Mouse (Mus musculus) cortical plate, adult 2 months (tissue): ENCODE results near the gene Fancd2.

Experiments used
- CTCF ChIP-seq: fragments of 200-500 bp; IDR thresholded peaks from 2 replicates; pipeline ENCODE4 v1.5.1; 2011; ENCODE audit warnings: mild to moderate bottlenecking, control low read depth, low read length; ENCODE audit not compliant: insufficient read depth; ENCODE audit errors: extremely low read depth
- POLR2A ChIP-seq: fragments of 200-500 bp; IDR thresholded peaks from 2 replicates; pipeline ENCODE4 v1.6.1; 2011; ENCODE audit warnings: mild to moderate bottlenecking, low read length, control low read depth; ENCODE audit not compliant: insufficient read depth; ENCODE audit errors: extremely low read depth

- TF ChIP-seq CTCF: no peak
- TF ChIP-seq POLR2A: no peak
These were observed 3.4 kb downstream of the Fancd2 start for GRCm38 (mm10) chr6:113534886-113535285.
